Mouse (Mus musculus) right cerebral cortex, postnatal 10 days (tissue): ENCODE data around the gene Ccdc85c.
A peak's percentile ranks its signal among the peaks of the same experiment; 100 is the strongest.

Experiments
- DNase-seq, 2 experiments: peaks; one replicate each; pipeline ENCODE4 v3.0.0; 2021; ENCODE audit warnings: low spot score in 2 of 2

Gene Ccdc85c

GRCm38 (mm10) chr12:108274661-108275507 is at the start of gene Ccdc85c:
Gene Ccdc85c (minus strand): TSS chr12:108275425.
- peak; percentile 64 to 74 for DNase-seq

GRCm38 (mm10) chr12:108320096-108320495 is 44.9 kb upstream of the Ccdc85c start:
- no peak for DNase-seq

DNA sequence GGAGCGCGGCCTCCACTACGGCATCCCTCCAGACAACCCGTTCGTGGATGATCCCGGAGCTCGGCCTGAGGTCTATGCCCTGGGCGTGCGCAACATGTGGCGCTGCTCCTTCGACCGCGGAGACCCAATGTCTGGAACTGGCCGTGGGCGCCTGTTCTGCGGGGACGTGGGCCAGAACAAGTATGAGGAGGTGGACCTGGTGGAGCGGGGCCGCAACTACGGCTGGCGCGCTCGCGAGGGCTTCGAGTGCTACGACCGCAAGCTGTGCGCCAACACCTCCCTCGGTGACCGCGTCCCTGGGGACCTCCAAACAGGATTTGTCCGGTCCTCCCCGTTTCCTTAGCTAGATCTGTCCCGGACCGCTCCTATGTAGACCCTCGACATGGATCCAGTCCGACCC is 43.3 kb upstream of the Ccdc85c start:
- no peak for DNase-seq

DNA sequence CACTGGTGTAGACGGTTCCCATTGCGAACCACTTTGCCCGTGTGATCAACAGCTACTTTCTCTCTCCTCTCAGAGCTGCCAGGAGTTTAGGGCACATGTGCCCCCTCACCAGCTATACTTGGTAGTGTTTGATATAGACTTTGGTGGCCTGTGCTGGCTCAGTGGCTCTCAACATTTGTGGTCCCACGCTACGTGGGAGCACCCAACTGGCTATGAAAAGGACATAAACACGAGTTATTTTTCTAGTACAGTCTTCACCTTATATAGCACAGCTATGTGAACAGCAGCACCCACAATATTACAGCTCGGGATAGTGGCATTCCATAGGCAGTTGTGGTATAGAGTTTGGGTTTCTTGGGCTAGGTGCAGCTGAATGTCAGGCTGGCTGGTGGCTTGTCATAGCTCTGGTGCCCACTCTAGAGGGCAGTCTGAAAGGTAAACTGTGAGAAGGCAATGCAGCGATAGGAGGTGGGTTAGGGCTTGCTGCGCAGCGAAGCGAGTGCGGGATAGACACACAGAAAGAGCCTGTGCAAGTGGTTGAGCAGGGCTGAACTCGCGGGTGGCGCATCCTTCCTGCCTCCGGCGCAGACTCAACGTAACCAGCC is 42.7 kb upstream of the Ccdc85c start:
- DNase-seq: no peak

DNA sequence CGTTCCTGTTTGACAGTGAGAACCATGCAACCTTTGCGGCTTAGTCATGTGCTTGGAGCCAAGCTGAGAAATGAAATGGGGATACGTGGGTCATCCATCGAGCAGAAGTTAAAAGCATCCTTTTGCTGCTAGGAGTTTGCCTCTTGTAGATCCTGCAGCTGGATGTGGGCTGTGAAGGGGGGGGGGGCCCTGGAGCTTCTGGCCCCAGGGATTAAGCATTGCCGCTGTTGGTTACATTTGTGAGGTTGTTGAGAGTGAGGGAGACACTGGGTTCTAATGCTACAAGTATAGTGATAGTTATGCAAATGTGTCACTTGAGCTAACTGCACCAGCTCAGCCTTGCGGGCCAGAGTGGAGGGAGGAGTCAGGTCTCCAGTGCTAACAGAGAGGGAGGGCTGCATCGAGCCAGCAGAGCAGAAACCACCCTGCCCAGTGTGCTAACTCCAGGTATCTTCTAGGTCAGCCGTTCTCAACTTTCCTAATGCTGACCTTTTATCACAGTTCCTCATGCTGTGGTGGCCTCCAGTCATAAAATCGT is 42.0 kb upstream of the Ccdc85c start:
- DNase-seq: no peak

DNA sequence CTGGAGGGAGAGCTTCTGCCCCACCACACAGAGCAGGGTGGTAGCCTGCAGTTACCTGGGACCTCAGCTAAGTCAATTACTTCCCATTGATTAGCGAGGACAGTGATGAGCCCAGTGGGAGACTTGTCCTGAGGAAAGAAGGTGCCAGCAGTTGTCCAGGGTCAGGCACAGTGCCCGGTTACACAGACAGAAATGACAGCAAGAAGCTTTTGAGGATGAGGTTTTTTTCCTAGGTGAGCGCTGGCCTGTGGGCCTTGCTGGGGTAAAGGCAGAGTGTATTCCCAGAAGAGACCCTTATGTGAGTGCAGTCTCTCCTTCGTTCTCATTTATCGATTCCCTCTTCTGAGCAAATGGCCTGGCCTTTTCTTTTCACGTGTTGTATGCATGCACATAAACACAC is 41.4 kb upstream of the Ccdc85c start:
- no peak for DNase-seq

DNA sequence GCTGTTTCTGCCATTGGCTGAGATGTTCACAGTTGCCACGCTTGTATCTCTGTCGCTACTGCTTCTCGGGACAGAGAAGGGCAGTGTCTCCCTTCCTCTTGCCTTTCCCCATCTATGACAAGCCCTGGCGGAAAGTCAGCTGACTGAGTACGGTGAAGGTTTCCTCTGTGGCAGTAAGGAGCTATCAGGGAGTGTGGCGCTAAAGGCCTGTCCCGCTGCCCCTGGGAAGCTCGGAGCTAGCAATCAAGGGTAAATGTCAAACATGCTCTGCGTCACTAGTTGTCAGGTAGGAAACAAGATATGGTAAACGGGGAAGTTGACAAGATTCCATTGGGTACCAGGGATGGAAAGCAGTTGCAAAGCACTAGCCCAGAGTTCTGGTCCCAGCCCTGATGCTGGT is 40.6 kb upstream of the Ccdc85c start:
- no peak for DNase-seq

- DNase-seq: no peak
Measured at GRCm38 (mm10) chr12:108313244-108313772, 38.1 kb upstream of the Ccdc85c start.

- DNase-seq: no peak
Measured at GRCm38 (mm10) chr12:108312432-108312851, 37.2 kb upstream of the Ccdc85c start.

GRCm38 (mm10) chr12:108311741-108312290 is 36.6 kb upstream of the Ccdc85c start:
- no peak for DNase-seq

DNA sequence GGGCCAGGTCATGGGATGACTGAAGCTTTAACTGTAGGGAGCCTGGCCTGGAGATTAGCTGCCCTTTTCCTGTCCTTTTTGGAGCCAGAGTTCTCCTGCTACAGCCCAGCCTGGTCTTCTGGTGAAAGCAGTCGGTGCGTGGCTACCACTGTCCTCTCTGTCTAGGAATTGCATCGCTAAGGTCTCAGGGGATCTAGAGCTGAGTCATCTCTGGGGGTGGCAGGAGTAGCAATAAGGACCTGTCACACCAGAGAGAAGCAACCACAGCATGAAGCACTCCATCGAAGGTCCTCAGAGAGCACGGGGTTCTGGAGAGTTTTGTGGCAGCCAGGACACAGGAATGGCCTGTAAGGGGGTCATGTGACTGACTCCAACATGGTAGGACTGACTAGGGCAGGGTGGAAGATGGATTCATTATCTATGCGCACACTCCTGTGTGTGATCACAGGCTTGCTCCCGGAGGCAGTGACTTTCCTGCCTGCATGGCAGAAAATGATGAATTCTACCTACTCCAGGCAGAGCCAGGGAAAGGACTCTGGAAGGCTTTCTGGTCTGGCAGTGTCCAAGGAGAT is 35.3 kb upstream of the Ccdc85c start:
- no peak for DNase-seq

- no peak for DNase-seq
Measured at GRCm38 (mm10) chr12:108310041-108310440, 34.8 kb upstream of the Ccdc85c start.

DNA sequence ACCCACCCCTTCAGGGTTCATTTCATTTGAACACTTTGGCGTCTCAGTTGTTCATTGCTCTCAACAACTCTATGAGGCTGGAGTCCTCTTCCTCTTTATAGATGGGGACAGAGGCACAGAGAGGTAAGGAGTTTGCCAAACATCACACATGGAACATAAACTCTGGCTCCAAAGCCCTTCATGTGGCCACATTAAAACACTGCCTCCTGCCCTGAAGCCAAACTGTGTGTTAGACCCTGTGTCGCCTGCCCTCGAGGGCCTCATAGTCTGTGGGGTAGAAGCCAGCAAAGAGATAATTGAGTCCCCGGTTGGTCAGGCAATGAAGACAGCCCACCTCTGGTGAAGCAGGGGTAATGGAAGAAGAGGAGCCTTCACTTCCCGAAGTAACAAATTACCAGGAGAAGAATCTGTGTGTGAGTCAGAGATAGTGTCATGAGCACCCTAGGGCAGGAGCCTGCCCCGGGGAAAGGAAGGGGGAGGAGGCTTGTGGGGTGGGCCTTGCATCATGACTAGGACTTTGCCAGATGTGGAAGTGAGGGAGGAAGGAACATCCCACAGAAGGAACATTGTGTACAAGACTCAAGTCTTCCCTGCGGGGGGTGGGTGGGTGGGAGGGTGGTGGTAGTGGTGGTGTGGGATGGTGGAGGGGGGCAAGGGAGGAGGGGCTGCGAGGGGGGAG is 34.0 kb upstream of the Ccdc85c start:
- no peak for DNase-seq

DNA sequence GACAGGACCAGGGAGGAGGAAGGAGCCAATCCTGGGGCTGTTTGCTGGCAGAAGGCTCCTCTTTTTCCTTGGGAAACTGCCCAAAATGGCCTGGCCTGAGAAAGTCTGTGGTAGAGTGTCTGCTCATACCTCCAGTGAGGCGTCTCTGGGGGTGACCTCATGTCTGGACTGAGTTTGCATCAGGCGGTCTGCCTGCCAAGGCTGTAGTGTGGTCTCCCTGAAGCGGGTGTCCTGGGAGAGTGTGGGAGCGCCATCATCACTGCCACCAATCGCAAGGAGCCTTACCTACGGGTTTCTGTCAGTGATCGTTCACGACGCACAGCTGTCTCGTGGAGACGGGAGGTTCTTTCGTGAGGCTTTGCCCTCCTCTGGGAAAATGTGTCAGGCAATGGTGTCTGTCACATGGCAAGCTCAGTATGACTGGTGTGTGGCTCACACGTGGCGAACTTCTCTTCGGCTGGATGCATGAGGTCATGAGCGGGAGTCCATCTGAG is 33.2 kb upstream of the Ccdc85c start:
- no peak for DNase-seq

DNA sequence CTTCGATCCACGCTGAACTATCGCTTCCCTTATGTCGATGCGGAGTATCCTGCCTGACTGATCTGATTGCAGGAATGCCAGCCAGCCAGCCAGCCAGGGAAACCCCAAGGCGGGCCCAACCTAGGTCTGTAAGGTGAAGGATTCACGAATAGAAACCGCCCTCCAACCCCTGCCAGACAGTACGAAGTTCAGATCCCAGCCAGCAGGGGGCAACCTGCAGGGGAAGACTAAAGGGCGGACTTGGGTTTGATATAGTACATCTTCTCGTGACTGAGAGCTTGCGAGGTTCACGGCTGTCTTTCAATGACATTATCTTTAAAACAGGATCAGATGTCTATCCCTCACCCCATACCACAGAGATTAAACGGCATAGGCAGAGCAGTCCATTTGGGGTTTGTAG is 32.3 kb upstream of the Ccdc85c start:
- peak in 1 of 2 experiments; percentile 65 for DNase-seq

GRCm38 (mm10) chr12:108305812-108306794 is 30.9 kb upstream of the Ccdc85c start, which contains the start of gene Hhipl1:
Gene Hhipl1 (plus strand): TSS chr12:108306270.
- peak in 1 of 2 experiments; percentile 54 for DNase-seq

DNA sequence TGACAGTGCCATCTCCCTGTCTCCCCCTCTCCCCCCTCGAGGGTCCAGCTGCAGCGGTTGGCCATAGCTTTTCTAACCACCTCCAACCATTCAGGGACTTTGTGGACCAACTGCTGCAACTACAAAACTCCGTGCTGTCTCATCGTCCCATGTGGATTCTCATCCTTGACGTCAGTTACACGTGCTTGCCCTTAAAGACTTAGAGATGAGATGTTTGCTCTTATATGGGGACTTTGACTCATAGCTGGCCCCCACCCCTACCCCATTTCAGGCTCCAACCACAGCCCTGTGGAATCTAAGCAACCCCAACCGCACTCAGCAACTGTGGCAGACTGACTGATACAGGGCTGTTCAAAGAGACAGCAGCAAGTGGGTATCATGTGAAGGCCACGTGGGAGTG is 29.9 kb upstream of the Ccdc85c start:
- no peak for DNase-seq

DNA sequence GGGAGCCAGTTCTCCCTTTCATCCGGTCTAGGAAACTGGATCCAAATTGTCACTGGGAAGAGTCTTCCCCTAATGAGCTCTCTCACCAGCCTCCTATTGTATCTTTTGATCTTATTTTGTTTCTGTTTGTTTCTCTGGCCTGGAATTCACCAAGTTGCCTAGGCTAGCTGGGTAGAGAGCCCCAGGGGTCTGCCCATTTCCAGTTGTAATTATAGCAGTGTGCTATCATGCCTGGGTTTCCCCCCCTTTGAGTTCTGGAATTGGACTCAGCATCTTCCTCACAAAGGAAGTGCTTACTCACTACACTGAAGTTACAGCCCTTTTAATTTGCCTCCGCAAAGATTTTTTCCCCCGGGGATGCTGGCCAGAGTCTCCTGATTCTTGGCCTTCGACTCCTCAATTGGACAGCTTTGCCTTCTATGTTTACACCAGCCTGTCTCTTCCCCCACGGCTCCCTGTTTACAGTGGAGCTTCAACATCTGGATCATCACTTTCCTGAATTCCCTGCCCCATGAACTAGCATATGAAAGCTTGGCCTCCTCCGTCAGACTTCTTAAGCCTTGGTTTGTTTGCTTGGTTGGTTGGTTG is 28.6 kb upstream of the Ccdc85c start:
- DNase-seq: no peak

DNA sequence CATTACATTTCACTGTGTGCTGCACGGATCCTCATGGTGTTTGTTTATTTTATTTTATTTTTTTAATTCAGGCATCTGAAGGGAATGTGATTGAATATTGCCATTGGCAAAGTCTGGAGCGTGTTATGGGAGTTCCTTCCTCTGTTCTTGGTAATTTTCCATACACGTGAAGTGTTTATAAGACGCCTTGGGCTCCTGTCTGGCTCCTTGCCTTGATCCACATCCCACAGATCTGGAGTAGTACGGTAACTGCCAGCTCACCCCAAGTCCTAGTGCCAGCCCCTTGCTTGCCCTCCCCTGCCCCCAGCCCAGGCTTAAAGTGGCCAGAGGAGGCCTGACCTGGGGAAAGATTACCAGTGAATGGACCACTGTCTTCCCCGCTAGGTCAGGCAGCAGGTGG is 25.8 kb upstream of the Ccdc85c start:
- no peak for DNase-seq

GRCm38 (mm10) chr12:108297033-108297432 is 21.8 kb upstream of the Ccdc85c start:
- DNase-seq: no peak
